Mouse (Mus musculus) CH12.LX (cell line): ENCODE results near the gene Ehmt2.

ENCODE experiments used
- CHD1 ChIP-seq: IDR thresholded peaks from 2 replicates; pipeline ENCODE4 v1.6.1; 2012; ENCODE audit warnings: low read depth, low read length, improper control_type of control experiment, inconsistent platforms
- CTCF ChIP-seq, 2 experiments: IDR thresholded peaks in 1 of 2; conservative IDR thresholded peaks in 1 of 2; 2 replicates each; pipeline ENCODE4 v1.5.1; 2011 to 2012; ENCODE audit warnings: low read depth in 2 of 2, low read length in 2 of 2, improper control_type of control experiment in 1 of 2, inconsistent platforms in 1 of 2, mild to moderate bottlenecking in 1 of 2, moderate library complexity in 1 of 2
- E2F4 ChIP-seq: IDR thresholded peaks from 2 replicates; pipeline ENCODE4 v1.6.1; 2011; ENCODE audit warnings: low read depth, low read length, improper control_type of control experiment; ENCODE audit not compliant: insufficient replicate concordance
- ELF1 ChIP-seq: IDR thresholded peaks from 2 replicates; pipeline ENCODE4 v1.6.1; 2014; ENCODE audit warnings: low read depth, mild to moderate bottlenecking, inconsistent platforms, low read length, improper control_type of control experiment
- EP300 ChIP-seq: IDR thresholded peaks from 2 replicates; pipeline ENCODE4 v1.6.1; 2011; ENCODE audit warnings: low read length, improper control_type of control experiment
- MAFK ChIP-seq: IDR thresholded peaks from 2 replicates; pipeline ENCODE4 v1.6.1; 2011; ENCODE audit warnings: low read length, improper control_type of control experiment; ENCODE audit not compliant: insufficient replicate concordance
- MEF2A ChIP-seq: IDR thresholded peaks from 2 replicates; pipeline ENCODE4 v1.6.1; 2014; ENCODE audit warnings: low read depth, mild to moderate bottlenecking, inconsistent platforms, low read length, improper control_type of control experiment, borderline replicate concordance
- MYC ChIP-seq: IDR thresholded peaks from 2 replicates; pipeline ENCODE4 v1.6.1; 2011; ENCODE audit warnings: low read depth, mild to moderate bottlenecking, improper control_type of control experiment, low read length
- PAX5 ChIP-seq: IDR thresholded peaks from 2 replicates; pipeline ENCODE4 v1.6.1; 2012; ENCODE audit warnings: low read length, inconsistent platforms, mixed read lengths
- POLR2A ChIP-seq: IDR thresholded peaks from 2 replicates; pipeline ENCODE4 v1.6.1; 2011; ENCODE audit warnings: low read depth, mild to moderate bottlenecking, improper control_type of control experiment, low read length
- USF1 ChIP-seq: IDR thresholded peaks from 2 replicates; pipeline ENCODE4 v1.6.1; 2014; ENCODE audit warnings: low read depth, mild to moderate bottlenecking, inconsistent platforms, low read length, improper control_type of control experiment
- USF2 ChIP-seq: conservative IDR thresholded peaks from 2 replicates; pipeline ENCODE4 v1.6.1; 2011; ENCODE audit warnings: low read depth, low read length, improper control_type of control experiment
- ZNF384 ChIP-seq: IDR thresholded peaks from 2 replicates; pipeline ENCODE4 v1.6.1; 2012; ENCODE audit warnings: low read depth, low read length, improper control_type of control experiment, inconsistent platforms

DNA sequence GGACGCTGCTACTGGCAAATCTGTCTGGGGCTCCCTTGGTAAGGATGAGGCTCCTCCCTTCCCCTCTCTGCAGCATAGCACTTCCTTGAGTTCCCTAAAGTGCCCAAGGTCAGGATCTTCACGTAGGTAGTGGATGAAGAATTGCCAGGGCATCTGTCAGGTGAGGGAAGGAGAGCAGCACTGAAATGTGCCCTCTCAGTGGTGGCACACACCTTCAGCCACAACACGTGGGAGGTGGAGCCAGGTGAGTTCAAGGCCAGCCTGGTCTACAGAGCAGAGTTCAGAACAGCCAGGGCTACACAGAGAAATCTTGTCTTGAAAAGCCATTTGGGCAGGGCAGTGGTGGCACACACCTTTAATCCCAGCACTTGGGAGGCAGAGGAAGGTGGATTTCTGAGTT is 43.5 kb upstream of the Ehmt2 start:
- TF ChIP-seq POLR2A, result no peak
- no peak for TF ChIP-seq CTCF (conservative IDR thresholded peaks at IDR 0.05 in 1 of 2, IDR thresholded peaks at IDR 0.05 in 1 of 2; ENCODE audit: low read depth in 2 of 2, low read length in 2 of 2)
- no peak for TF ChIP-seq CHD1
- TF ChIP-seq EP300, result no peak
- no peak for TF ChIP-seq PAX5
- TF ChIP-seq USF2, result no peak
- no peak for TF ChIP-seq MEF2A
- no peak for TF ChIP-seq USF1
- TF ChIP-seq ZNF384, result no peak
- TF ChIP-seq MAFK, result no peak
- TF ChIP-seq E2F4, result no peak
- no peak for TF ChIP-seq ELF1
- no peak for TF ChIP-seq MYC
